Mouse (Mus musculus) small intestine, adult 10 weeks (tissue): ENCODE data around the gene Tnpo3. TPM values are rescaled to one million over a fixed set of nuclear protein-coding genes. Genes with fewer than 3 reads are reported as not detected.

ENCODE experiments used
- polyA plus RNA-seq: library from polyadenylated mRNA; stranded (reverse); fragments of 350-450 nt; fragmentation: Illumina TruSeq; extraction: RNeasy Lipid Tissue Mini Kit (QIAGEN cat#74804); gene quantifications from one replicate; pipeline ENCODE4 v1.2.3, GENCODE M21; 2014; ENCODE audit warnings: low replicate concordance

The Tnpo3 gene
- 42.1 TPM for polyA plus RNA-seq

DNA sequence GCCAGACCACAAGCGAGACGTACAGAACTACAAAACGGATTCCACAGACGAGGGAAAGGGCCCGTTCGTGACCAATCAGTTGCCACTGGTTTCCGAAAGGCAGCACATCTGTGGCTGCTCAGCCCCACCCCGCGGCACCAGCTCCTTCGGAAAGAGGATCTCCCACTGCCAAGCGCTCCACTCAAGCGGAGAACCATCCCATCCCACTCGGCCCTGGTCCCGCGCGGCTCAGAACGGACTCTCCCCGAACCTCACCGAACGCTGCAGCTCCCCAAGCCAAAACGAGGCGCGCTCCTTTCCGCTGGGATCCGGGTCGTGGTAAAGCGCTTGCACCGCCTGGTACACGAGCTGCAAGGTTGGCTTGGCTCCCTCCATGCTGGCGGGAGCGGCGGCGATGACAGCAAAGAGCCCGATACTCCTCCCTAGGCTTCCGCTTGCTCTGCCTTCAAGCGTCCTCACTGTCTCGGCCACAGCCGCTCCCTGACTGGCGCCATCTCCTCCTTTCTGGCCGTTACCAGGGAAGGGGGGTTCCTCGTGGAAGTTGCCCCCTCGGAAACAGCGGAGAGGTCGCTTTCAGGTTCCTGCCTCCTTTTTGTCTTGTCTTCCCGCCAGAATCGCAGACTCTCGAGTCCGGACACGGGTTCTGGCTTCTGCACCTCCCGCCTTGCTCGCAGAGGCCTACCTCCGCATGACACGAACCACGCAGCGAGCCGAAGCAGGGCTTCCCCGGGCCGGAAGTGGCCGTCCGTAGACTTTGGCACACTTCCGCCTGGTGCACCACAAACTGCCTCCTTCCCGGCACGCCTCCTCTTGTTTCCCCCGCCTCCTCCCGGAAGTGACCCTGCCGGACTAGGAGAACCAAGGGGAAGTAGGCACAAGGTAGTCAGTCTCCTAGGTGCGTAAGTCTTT, at the start of gene Tnpo3:
Gene Tnpo3, minus strand, starts transcription at position 777 of the 909 bp plus-strand sequence.

DNA sequence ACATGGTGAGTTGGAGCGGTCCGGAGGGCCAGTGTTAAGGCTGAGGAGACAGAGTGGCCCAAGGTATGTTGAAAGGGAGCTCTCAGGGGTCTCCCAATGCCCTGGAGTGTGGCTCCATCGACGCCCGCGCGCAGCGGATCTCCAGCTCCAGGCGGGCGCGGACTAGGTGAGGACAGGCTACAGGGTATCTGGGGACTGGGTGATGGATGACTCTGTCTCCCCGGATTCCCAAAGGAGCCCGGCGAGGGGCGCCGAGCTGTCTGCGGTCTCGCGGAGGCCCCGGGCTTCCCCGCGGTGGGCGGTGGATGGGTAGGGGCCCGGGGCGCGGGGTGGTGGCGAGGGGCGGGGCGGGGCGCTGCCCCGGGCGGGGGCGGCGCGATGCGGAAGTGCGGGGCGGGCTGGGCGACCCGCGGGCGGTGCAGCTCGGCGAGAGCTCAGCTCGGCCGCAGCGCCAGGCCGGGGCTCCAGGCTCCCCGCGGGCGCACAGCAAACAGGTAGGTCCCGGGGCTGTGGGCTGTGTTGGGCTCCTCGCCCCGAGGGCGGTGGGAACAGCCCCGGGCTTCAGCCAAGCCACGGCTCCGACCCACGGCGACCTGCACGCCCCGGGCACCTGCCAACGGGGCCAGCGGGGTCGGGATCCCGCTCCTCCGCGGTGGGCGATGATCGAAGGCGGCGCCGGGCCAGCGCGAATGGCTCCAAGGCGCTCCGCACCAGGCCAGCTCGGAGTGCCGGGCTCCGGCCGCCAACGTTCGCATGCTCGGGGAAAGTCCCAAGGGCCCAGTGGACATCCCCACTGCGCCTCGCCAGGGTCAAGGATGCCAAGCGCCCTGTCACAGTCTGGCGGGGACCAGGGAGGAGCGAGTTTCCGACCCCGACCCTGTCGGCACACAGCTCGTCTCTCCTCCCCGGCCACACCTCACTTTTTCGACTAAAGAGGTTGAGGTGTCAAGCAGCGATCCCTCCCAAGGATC, 83.1 kb downstream of the Tnpo3 start, which contains the start of gene Irf5:
Gene Irf5, plus strand, starts transcription at position 345 of the 971 bp plus-strand sequence.

DNA sequence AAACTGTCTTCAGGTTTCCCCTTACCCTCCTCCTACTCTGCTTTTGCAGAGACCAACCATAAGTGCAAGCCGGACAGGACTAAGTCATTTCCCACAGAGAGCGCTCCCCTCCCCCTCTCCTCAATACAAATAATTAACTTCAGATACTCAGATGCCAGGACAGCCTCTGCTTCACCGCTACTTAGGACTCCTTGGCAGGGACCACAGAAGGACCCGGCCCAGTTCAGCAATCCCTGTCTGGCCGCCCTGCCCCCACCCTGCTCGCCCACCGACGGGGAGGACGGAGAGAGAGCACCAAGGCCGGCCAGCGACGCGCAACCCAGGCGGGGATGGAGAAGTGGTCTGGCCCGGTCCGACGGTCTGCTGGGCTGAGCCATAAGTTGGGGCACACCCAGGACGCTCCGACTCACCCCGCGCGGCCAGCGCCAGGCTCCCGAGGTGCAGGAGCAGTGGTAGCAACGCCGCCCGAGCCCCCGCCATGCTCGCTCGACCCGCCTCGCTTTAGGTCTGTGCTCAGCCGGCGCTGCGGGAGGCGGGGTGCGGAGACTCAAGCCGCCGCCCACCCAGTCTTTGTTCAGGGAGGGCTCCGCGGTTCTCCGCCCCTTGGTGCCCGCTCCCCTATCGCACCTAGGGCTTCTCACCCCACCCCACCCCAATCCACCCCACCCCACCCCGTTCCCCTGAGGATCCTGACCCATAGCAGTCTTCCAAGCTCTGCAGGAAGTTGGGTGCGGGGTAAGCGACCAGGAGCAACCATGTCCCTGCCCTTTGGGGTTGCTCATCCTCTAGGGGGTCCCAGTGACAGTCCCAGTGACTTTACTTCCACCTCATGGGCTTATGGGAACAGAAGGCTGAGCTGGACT, 102.0 kb downstream of the Tnpo3 start, which contains the start of gene Kcp:
Gene Kcp, minus strand, starts transcription at position 506 of the 863 bp plus-strand sequence.

Other genes with a start within 250 kb of the Tnpo3 start
- not detected for gene Opn1sw, start 221.4 kb downstream of the Tnpo3 start, polyA plus RNA-seq
- gene Ccdc136, start 213.6 kb downstream of the Tnpo3 start, polyA plus RNA-seq, result 0.11 TPM
- not detected for gene Flnc, start 176.6 kb downstream of the Tnpo3 start, polyA plus RNA-seq
- gene Atp6v1f, start 142.2 kb downstream of the Tnpo3 start, polyA plus RNA-seq, result 14.5 TPM
- gene Atp6v1fnb, start 138.4 kb downstream of the Tnpo3 start, polyA plus RNA-seq, result not detected
- not detected for gene Kcp, start 101.9 kb downstream of the Tnpo3 start, polyA plus RNA-seq
- gene Irf5, start 83.3 kb downstream of the Tnpo3 start, polyA plus RNA-seq, result 1.0 TPM
- not detected for gene Tspan33, start 84.3 kb upstream of the Tnpo3 start, polyA plus RNA-seq
- 1.4 TPM for gene Smo, start 125.6 kb upstream of the Tnpo3 start, polyA plus RNA-seq
- 374 TPM for gene Ahcyl2, start 158.1 kb upstream of the Tnpo3 start, polyA plus RNA-seq